Mouse (Mus musculus): ENCODE measurements around the gene Dagla. TPM values are rescaled to one million over a fixed set of nuclear protein-coding genes. Genes with fewer than 3 reads are reported as not detected.

The Dagla gene
- polyA plus RNA-seq, 1 experiment from 2014 or later = 0.17 TPM

- peak; percentile 91 for DNase-seq (ENCODE audit: low spot score)
Observed at GRCm38 (mm10) chr19:10203848-10204615, 100.6 kb downstream of the Dagla start, which contains the start of the genes Tmem258 and Fen1. Tmem258 (plus strand) TSS chr19:10204014. Fen1 (minus strand) TSS chr19:10204169.

GRCm38 (mm10) chr19:10203146-10203847 is 101.4 kb downstream of the Dagla start:
- DNase-seq (ENCODE audit: low spot score) = no peak

GRCm38 (mm10) chr19:10198723-10199122 is 106.0 kb downstream of the Dagla start:
- peak; percentile 83 for DNase-seq (ENCODE audit: low spot score)

- no peak for DNase-seq (ENCODE audit: low spot score)
Observed at GRCm38 (mm10) chr19:10198286-10198685, 106.4 kb downstream of the Dagla start.

GRCm38 (mm10) chr19:10197130-10197529 is 107.5 kb downstream of the Dagla start:
- DNase-seq (ENCODE audit: low spot score) = no peak

Other genes starting within 250 kb of the Dagla start
- 27.7 and 29.0 TPM in 2 replicates for gene Fads2, start 203.1 kb downstream of the Dagla start, polyA plus RNA-seq (2015; fragmentation: Nextera tagmentation; extraction: Ambion mirVana)
- 29.0 and 29.2 TPM in 2 replicates for gene Fads1, start 122.0 kb downstream of the Dagla start, polyA plus RNA-seq (2015; fragmentation: Nextera tagmentation; extraction: Ambion mirVana)
- gene Tmem258, start 100.9 kb downstream of the Dagla start, polyA plus RNA-seq (2015; fragmentation: Nextera tagmentation; extraction: Ambion mirVana) = 563 and 614 TPM in 2 replicates
- 127 and 136 TPM in 2 replicates for gene Fen1, start 100.7 kb downstream of the Dagla start, polyA plus RNA-seq (2015; fragmentation: Nextera tagmentation; extraction: Ambion mirVana)
- 0.03 and 0.12 TPM in 2 replicates for gene Myrf, start 64.1 kb downstream of the Dagla start, polyA plus RNA-seq (2015; fragmentation: Nextera tagmentation; extraction: Ambion mirVana)
- gene Syt7, start 84.2 kb upstream of the Dagla start, polyA plus RNA-seq (2015; fragmentation: Nextera tagmentation; extraction: Ambion mirVana) = 0.23 and 0.60 TPM in 2 replicates
- gene Lrrc10b, start 152.6 kb upstream of the Dagla start, polyA plus RNA-seq (2015; fragmentation: Nextera tagmentation; extraction: Ambion mirVana) = 0.08 and 0.17 TPM in 2 replicates
- gene Ppp1r32, start 178.1 kb upstream of the Dagla start, polyA plus RNA-seq (2015; fragmentation: Nextera tagmentation; extraction: Ambion mirVana) = 0.49 and 0.57 TPM in 2 replicates
- 30.8 and 31.8 TPM in 2 replicates for gene Cpsf7, start 220.4 kb upstream of the Dagla start, polyA plus RNA-seq (2015; fragmentation: Nextera tagmentation; extraction: Ambion mirVana)
- 70.1 and 73.0 TPM in 2 replicates for gene Sdhaf2, start 221.3 kb upstream of the Dagla start, polyA plus RNA-seq (2015; fragmentation: Nextera tagmentation; extraction: Ambion mirVana)

Measured in thymus, postnatal 0 days (tissue).